Mouse (Mus musculus) brain, embryonic 14.5 days (tissue): ENCODE measurements around the gene Spout1. TPM values are rescaled to one million over a fixed set of nuclear protein-coding genes. Genes with fewer than 3 reads are reported as not detected.
"Not testable (repeated sequence)": the region's sequence is repeated elsewhere in the genome, so short reads cannot be mapped to it uniquely, and the experiment has no call there.

Experiments
- DNase-seq: peaks from one replicate; pipeline ENCODE4 v3.0.0-alpha.2; 2011; ENCODE audit warnings: low read depth
- CTCF ChIP-seq: fragments of 200-500 bp; IDR thresholded peaks from 2 replicates; pipeline ENCODE4 v1.5.1; 2012; ENCODE audit warnings: inconsistent platforms, mild to moderate bottlenecking, moderate library complexity, borderline replicate concordance; ENCODE audit not compliant: insufficient read depth, insufficient read length; ENCODE audit errors: extremely low read depth
- POLR2A ChIP-seq: fragments of 200-500 bp; IDR thresholded peaks from 2 replicates; pipeline ENCODE4 v1.6.1; 2012; ENCODE audit warnings: mild to moderate bottlenecking, inconsistent platforms, borderline replicate concordance; ENCODE audit not compliant: poor library complexity, insufficient read depth, insufficient read length, severe bottlenecking; ENCODE audit errors: extremely low read depth
- polyA plus RNA-seq: library from polyadenylated mRNA; depleted of rRNA; stranded (reverse); fragments of >200 nt; gene quantifications from 2 replicates; pipeline ENCODE4 v1.2.3, GENCODE M21; 2012

Gene Spout1
- polyA plus RNA-seq, 1 experiment: 48.1 TPM

- DNase-seq: peak; percentile 7
- TF ChIP-seq CTCF: peak; percentile 47; the same call in 1 of the 2 replicates
- TF ChIP-seq POLR2A: no peak
Observed at GRCm38 (mm10) chr2:30203439-30203838, 25.2 kb upstream of the Spout1 start.

GRCm38 (mm10) chr2:30200388-30200925 lies 22.2 kb upstream of the Spout1 start:
- DNase-seq: no peak
- TF ChIP-seq POLR2A: no peak
- TF ChIP-seq CTCF: no peak

DNA sequence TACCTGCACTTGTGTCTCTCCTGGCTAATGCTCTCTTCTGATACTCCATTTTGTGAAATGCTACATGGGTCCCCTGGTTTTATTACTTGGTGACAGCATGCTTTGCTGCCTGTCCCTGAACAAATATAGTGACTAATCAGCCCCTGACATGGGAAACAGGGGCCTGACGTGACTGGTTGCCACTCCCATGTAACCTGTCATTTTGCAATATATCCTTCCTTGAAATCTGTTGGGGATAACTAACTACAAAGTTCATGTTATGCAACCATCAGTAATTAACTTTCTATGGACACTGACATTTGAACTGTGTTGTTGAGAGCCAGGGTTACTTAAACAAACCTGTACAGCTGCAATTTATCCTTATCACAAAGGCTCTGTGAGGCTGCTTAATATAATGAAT lies 21.7 kb upstream of the Spout1 start:
- no peak for DNase-seq
- no peak for TF ChIP-seq CTCF
- TF ChIP-seq POLR2A: no peak

- DNase-seq: no peak
- TF ChIP-seq POLR2A (no peak), CTCF (no peak)
Observed at GRCm38 (mm10) chr2:30198021-30198420, 19.8 kb upstream of the Spout1 start.

- TF ChIP-seq POLR2A (no peak), CTCF (no peak)
- DNase-seq: peak; percentile 60
Observed at GRCm38 (mm10) chr2:30194656-30195055, 16.4 kb upstream of the Spout1 start.

DNA sequence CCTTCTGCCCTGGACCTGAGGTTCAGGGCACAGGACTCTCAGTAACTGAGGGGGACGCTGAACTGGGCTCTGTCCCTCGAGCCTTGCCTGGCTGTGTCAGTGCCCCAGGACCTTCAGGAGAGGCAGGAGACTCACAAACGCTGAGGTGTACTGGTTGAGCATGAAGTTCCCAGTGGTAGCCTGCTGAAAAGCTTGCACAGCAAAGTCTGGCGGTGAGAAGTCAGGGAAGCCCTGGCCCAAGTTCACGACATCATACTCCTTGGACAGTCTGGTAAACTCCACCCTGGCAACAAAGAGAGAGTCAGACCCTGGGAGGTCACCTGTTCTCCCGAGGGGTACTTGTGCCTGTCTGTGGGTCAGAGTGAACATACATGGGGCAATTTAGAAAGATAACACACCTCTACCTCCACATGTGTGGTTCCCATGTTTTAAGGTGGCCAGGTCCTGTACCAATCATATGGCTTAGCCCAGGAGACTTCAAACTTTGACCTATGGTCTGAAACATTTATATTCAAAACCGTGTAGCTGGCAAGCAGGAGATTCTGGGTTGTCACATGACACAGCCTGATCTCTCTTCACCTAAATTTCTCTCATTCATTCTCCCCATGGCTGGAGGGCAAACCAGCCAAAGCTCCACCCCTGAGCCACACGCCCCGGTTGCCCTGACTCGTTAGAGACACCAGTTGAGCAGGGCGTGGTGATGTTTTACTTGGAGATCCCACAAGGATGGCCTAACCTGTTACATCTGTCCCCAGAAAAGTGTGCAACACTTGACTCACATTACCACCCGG lies 13.7 kb upstream of the Spout1 start:
- no peak for TF ChIP-seq CTCF
- no peak for TF ChIP-seq POLR2A
- DNase-seq: no peak

DNA sequence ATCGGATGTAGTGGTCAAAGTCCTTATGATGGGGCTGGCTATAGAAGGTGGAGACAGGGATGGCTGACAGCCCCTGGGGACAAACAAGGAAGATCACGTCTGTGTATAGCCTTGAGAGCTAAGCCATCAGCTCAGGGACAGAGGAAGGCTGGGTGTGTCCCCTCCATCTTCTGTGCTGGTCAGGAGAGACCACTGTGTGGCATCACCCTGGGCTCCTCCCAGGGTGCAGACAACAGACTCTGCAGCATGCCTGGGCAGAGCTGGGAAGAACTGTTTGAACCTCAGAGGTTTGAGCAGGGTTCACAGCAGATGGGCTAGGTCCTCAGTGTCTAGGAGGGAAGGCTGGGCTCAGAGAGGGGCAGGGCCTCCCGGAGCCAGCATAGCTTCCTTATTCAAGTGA lies 7.4 kb upstream of the Spout1 start:
- TF ChIP-seq CTCF (no peak), POLR2A (no peak)
- no peak for DNase-seq

GRCm38 (mm10) chr2:30185276-30185675 lies 7.0 kb upstream of the Spout1 start:
- no peak for TF ChIP-seq CTCF
- no peak for TF ChIP-seq POLR2A
- DNase-seq: no peak

DNA sequence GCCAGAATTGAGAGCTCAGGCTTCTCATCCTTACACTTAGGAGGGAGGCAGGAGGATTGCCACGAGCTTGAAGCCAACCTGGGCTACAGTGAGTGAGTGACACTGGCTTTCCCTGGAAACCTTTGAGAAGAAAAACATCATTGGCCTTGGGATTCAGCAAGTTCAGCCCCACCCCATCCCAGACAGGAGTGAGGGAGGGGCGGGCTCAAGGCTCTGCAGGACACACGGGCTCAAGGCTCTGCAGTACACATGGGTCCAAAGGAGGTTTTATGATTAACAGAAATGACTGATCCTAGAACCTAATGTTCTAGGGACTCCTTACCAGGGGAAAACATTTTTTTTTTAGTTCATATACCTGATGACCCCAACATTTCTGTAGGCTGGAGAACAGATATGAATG lies 5.5 kb upstream of the Spout1 start:
- TF ChIP-seq CTCF (no peak), POLR2A (no peak)
- no peak for DNase-seq

DNA sequence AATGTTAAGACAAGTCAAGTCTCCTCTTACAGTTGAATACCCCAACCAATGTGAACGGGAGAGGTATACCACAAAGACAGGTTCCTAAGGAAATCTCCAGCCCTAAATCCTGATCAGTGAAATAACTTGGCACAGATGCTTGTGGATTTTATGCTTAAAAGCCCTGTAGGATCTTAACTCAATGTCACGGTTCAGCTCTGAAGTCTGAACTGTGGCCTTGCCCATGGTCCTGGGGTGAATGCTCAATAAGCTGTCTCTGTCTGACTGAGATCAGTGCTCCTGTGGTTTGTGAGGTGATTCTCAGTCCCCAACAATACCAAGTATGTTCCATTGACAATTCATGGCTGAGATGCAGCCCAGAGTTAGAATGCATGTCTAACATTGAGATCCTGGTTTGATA lies 4.2 kb upstream of the Spout1 start:
- TF ChIP-seq POLR2A (no peak), CTCF (no peak)
- no peak for DNase-seq

GRCm38 (mm10) chr2:30178711-30179110 lies 452 bp upstream of the Spout1 start:
- not testable (repeated sequence) for DNase-seq

DNA sequence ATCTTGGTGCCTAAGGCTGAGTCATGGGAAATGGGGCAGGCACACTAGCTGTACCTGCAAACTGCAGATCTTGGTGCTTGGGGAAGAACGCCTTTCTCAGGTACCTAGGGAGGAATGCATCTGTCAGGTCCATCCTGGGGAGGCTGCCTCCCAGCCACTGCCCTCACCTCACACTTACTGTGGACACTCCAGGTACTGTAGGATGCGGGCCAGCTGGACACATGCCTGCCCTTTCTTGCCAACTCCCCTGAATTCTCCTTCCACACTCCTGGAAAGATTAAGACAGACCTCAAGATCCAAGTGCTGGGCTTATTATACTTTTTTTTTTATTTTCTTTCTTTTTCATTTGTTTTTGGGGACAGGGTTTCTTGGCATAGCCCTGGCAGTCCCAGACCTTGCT lies 1.7 kb downstream of the Spout1 start:
- no peak for DNase-seq
- TF ChIP-seq POLR2A (no peak), CTCF (no peak)
